Mouse (Mus musculus): ENCODE results near the gene Cyp4v3.

GRCm38 (mm10) chr8:45302390-45302789, 30.6 kb downstream of the Cyp4v3 start:
- TF ChIP-seq FLI1 (IDR thresholded peaks at IDR 0.05; ENCODE audit: low read length) (no peak), GATA1 (IDR thresholded peaks at IDR 0.05; ENCODE audit: borderline replicate concordance, low read length) (no peak)
